Mouse (Mus musculus): Measurements from ENCODE around the gene Tead2.

Gene Tead2

GRCm38 (mm10) chr7:45191803-45192363 is 23.7 kb upstream of the Tead2 start:
- no peak for DNase-seq (ENCODE audit: low spot score)

DNA sequence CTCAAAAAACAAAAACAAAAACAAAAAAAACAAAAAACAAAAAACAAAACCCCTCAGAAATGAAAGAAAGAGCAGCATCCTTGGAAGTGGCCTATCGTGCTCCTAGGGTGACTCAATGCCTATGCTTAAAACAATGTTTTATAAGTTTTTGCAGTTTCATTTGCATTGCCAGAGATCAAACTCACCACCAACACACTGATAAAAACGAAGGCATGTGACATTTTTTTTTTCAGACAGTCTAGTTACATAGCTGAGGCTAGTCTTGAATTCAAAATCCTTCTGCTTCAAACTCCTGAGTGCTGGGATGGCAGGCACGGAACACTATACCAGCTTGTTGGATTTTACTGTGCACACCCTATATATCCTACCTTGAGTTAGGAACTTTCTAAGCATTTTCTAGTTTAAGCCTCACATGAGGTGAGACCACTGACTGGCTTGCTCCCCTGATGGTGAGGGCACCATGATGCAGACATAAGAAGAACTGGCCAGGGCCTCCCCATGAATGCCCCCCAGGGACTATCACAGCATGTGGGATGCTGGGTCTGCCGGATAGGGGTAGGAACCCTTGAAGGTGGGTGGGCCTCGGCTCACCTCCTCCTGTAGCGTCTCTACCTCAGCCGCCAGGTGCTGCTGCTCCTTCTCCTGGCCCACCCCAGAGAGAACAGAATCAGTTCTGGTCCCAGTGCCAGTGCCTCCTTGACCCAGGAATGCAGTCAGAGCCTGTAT is 22.8 kb upstream of the Tead2 start:
- DNase-seq (ENCODE audit: low spot score), result no peak

GRCm38 (mm10) chr7:45193406-45193805 is 22.1 kb upstream of the Tead2 start:
- DNase-seq (ENCODE audit: low spot score), result peak; percentile 8

- no peak for DNase-seq (ENCODE audit: low spot score)
Observed at GRCm38 (mm10) chr7:45193871-45194785, 21.4 kb upstream of the Tead2 start.

DNA sequence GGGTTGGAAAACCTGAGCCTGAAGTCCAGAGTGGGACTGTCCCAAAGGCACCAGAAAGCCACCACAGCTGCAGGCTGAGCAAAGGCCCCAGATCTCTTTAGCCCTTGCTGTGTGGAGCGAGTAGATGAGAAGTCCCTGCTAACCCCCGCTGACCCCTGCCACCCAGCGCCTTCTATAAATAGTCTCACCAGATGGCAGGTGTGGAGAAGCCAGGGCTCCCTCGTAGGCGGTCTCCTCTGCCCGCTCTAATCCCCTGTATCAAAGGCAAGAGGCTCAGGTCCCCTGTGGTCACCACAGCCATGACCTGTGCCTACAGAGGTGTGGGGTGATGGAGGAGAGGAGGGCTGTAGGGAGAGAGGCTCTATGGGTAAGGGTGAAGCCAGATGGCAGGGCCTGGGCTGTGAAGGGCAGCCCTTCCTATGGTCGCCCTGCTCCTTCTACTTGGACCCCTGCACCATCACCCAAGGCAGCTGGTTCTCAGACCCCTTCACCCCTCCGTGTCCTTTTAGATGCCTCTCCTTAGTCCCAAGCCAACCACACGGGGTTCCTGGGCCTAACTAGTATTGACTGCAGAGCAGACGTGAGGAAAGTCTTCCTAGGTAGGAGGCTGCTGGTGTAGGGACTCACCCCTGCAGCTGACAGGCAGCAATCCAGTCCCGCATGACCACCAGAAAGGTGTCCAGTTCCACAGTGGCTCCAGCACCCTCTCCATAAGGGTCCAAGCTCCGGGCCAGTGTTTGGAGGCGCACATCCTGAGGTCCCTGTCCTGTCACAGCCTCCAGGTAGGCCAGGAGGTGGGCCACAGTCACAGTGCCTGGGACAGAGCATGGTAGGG is 20.0 kb upstream of the Tead2 start:
- no peak for DNase-seq (ENCODE audit: low spot score)

DNA sequence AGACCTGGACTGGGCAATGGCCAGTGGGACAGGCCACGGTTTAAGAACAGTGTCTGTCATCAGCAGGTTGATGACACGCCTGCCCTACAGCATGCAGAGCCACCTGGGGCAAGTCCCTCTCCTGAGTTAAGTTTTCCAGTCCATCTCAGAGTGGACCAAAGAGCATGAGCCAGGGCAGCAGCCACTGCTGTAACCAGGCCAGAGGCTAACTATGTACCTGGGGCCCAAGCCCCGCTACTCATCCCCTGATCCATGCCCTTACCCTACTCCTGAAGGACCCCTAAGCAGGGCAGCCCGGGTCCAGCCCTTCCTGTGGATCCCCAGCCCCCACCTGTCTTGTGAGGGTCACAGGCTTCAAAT is 19.4 kb upstream of the Tead2 start:
- DNase-seq (ENCODE audit: low spot score), result no peak

- no peak for DNase-seq (ENCODE audit: low spot score)
Observed at GRCm38 (mm10) chr7:45196994-45197393, 18.6 kb upstream of the Tead2 start.

- peak; percentile 82 for DNase-seq (ENCODE audit: low spot score)
Observed at GRCm38 (mm10) chr7:45198435-45198834, 17.1 kb upstream of the Tead2 start.

DNA sequence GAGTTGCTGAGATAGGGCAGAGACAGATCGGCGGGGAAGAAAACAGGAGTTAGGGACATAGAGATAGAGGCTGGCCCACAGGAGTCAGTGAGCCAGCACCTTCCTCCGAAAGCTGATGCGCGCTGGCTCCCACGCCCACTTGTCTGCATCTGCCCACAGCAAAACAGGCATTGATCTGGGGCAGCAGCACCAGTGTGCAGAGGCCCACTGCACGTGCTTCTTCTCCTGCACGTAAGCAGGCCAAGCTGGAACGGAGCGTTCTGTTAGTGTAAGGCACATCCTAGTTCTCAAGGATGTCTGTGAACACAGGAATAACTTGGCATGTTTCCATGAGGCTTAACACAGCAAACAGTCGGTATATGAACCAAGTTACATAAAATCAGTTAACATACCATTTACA is 16.6 kb upstream of the Tead2 start:
- no peak for DNase-seq (ENCODE audit: low spot score)

DNA sequence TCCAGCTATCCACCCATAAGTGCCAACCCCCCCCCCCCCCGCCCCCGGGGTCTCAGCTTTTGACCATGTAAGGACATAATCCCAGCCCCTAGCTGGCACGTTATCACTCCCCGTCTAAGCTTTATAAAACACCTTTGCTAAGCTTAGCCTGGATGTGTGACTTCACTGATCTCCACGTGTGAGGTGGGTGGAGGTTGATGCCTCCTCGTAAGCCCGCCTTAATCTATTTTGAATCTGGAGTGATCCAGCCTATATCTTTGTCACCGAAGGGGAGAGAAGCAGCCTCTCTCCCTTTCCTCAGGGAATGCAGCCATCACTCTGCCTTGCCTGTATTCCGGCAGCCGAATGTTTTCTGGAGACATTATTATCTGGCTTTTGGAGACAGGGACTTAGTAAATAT is 12.9 kb upstream of the Tead2 start:
- DNase-seq (ENCODE audit: low spot score), result no peak

GRCm38 (mm10) chr7:45204380-45205143 is 11.0 kb upstream of the Tead2 start, which contains the start of gene Ccdc155:
Gene Ccdc155 (minus strand): TSS chr7:45204892.
- no peak for DNase-seq (ENCODE audit: low spot score)

DNA sequence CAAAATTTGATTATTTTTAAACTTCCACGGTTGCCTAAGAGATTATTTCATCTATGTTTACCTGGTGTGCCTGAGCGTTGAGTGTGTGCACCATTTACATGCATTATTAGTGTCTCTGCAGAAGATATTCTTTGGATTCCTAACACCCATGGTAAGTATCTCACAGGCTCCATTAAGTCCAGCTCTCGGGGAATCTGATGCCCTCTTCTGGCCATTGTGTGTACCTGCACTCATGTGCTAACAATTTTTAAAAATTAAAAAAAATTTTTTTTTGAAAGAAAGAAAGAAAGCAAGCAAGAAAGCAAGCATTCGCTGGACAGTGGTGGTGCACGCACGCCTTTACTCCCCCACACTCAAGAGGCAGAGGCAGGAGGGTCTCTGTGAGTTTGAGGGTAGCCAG is 7.3 kb upstream of the Tead2 start:
- no peak for DNase-seq (ENCODE audit: low spot score)

GRCm38 (mm10) chr7:45211070-45211469 is 4.5 kb upstream of the Tead2 start:
- DNase-seq (ENCODE audit: low spot score), result no peak

DNA sequence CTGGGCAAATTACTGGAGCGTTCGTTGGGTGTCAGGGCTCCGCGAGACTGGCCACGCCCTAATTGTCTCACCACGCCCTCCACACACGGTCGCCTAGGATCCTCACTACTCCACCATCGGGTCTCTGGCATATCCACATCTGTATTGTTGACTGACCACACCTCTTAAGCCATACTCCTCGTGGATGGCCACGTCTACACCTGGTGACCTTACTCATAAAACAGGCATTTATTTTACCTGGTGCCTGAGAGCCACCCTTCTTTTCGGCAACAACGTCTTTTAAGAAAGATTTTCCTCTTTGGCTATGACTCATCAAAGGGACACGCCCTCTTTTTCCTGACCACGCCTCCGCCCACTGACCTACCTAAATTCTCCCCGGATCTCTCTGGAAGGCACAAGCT is 3.7 kb upstream of the Tead2 start, which contains the start of gene Dkkl1:
Gene Dkkl1 (minus strand): TSS at position 297 of the 401 bp plus-strand sequence.
- DNase-seq (ENCODE audit: low spot score), result no peak

DNA sequence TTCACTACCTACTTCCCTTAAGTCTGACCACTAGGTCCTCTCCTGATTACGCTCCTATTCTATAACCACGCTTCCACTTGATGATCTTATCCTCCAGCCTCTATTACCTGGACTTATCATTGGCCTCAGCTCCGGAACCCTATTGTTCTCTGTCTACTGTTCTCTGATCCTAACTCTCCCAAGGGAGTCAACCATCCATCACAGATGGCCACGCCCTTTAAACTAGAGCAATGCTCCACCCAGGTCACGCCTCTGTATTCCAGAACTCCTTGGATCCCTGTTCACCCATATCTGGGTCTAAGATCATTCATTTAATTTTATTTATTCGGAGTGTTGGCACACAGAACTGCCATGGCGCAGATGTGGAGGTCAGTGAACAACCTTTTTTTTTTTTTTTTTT is 3.2 kb upstream of the Tead2 start:
- no peak for DNase-seq (ENCODE audit: low spot score)

DNA sequence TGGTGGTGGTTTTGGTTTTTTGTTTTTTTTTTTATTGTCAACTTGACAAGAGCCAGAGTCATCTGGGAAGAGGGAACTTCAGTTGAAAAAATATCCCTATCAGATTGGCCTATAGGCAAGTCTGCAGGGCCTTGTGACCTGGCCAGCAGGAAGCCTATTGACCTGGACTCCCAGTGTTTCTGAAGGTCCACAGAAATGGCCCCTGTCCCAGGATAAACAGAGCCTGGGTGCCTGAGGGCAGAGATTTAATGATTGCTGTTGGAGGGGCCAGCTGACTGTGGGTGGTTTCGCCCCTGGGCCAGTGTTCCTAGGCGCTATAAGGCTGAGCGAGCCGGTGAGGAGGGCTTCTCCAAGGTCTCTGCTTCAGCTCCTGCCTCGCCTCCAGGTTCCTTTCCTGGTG is 1.8 kb upstream of the Tead2 start:
- DNase-seq (ENCODE audit: low spot score), result no peak

GRCm38 (mm10) chr7:45216442-45217183 is 1.1 kb downstream of the Tead2 start:
- DNase-seq (ENCODE audit: low spot score), result peak; percentile 63

- no peak for DNase-seq (ENCODE audit: low spot score)
Observed at GRCm38 (mm10) chr7:45221680-45222079, 6.1 kb downstream of the Tead2 start.

DNA sequence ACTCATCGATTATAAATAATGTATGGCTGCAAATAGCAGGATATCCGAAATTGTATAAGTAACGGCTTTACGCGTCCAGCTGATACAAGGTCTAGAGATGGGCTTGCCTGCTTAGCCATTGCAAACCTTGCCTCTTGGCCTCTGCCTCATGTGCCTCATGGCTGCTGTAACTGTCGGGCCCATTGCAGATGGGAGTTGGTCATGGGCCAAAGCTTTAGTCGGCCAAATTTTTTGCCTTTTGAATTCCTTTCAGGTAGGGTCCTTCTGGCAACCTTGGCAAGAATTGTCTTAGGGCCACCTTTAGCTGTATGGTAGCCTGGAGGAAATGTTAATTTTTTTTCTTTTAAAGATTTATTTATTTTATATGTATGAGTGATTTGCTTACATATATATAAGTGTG is 9.3 kb downstream of the Tead2 start:
- DNase-seq (ENCODE audit: low spot score), result no peak

GRCm38 (mm10) chr7:45226421-45226820 is 10.9 kb downstream of the Tead2 start:
- no peak for DNase-seq (ENCODE audit: low spot score)

DNA sequence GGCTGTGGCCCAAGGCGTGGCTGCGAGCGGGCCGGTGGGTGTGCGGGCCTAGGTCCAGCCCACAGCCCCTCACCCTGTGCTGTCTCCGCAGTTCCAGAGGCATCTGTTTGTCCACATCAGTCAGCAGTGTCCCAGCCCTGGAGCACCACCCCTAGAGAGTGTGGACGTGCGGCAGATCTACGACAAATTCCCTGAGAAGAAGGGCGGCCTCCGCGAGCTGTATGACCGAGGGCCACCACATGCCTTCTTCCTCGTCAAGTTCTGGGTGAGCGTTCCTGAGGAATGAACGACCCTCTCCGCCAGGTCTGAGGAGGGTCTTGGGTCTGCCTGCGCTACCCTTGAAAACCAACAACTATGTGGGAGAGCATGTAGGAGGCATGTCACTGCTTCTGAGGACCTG is 13.0 kb downstream of the Tead2 start:
- no peak for DNase-seq (ENCODE audit: low spot score)
